Mouse (Mus musculus) R1 (cell line): ENCODE results near the gene Kif5a.
A peak's percentile ranks its signal among the peaks of the same experiment; 100 is the strongest.

Experiments used
- DNase-seq: peaks from one replicate; pipeline ENCODE4 v3.0.0-alpha.2; 2018; ENCODE audit warnings: low read depth, low spot score

The Kif5a gene

GRCm38 (mm10) chr10:127217177-127217576 is 46.0 kb downstream of the Kif5a start:
- no peak for DNase-seq

- no peak for DNase-seq
These were observed 46.7 kb downstream of the Kif5a start for GRCm38 (mm10) chr10:127216456-127216855.

GRCm38 (mm10) chr10:127214422-127214803 is 48.7 kb downstream of the Kif5a start:
- DNase-seq: no peak

- peak; percentile 88 for DNase-seq
These were observed 49.3 kb downstream of the Kif5a start for GRCm38 (mm10) chr10:127213704-127214421.

- no peak for DNase-seq
These were observed 49.9 kb downstream of the Kif5a start for GRCm38 (mm10) chr10:127213272-127213671.

- peak; percentile 95 for DNase-seq
These were observed 51.7 kb downstream of the Kif5a start, which contains the start of gene Pip4k2c for GRCm38 (mm10) chr10:127211414-127211854. Gene Pip4k2c, minus strand, starts transcription at chr10:127211585.

- no peak for DNase-seq
These were observed 52.2 kb downstream of the Kif5a start for GRCm38 (mm10) chr10:127210961-127211405.

- no peak for DNase-seq
These were observed 53.1 kb downstream of the Kif5a start for GRCm38 (mm10) chr10:127209928-127210570.

- DNase-seq: no peak
These were observed 54.2 kb downstream of the Kif5a start for GRCm38 (mm10) chr10:127208921-127209320.

GRCm38 (mm10) chr10:127205373-127205772 is 57.8 kb downstream of the Kif5a start:
- DNase-seq: peak; percentile 48

- no peak for DNase-seq
These were observed 58.6 kb downstream of the Kif5a start for GRCm38 (mm10) chr10:127204589-127204988.

- no peak for DNase-seq
These were observed 60.0 kb downstream of the Kif5a start for GRCm38 (mm10) chr10:127203106-127203505.

GRCm38 (mm10) chr10:127200279-127200678 is 62.9 kb downstream of the Kif5a start:
- no peak for DNase-seq

GRCm38 (mm10) chr10:127199474-127199873 is 63.7 kb downstream of the Kif5a start:
- no peak for DNase-seq

GRCm38 (mm10) chr10:127199068-127199467 is 64.1 kb downstream of the Kif5a start:
- DNase-seq: no peak

GRCm38 (mm10) chr10:127198492-127198891 is 64.7 kb downstream of the Kif5a start:
- DNase-seq: no peak

- no peak for DNase-seq
These were observed 65.5 kb downstream of the Kif5a start for GRCm38 (mm10) chr10:127197505-127198110.

- DNase-seq: no peak
These were observed 66.0 kb downstream of the Kif5a start for GRCm38 (mm10) chr10:127197104-127197503.

- no peak for DNase-seq
These were observed 66.8 kb downstream of the Kif5a start for GRCm38 (mm10) chr10:127196392-127196791.

- DNase-seq: peak; percentile 56
These were observed 67.6 kb downstream of the Kif5a start, which contains the start of gene Dtx3 for GRCm38 (mm10) chr10:127195328-127196129. Gene Dtx3, minus strand, starts transcription at chr10:127195728.
